Mouse (Mus musculus): ENCODE measurements around the gene Rnf135. TPM values are rescaled to one million over a fixed set of nuclear protein-coding genes. Genes with fewer than 3 reads are reported as not detected.

Gene Rnf135
- polyA plus RNA-seq, 1 experiment = 7.3 TPM

DNA sequence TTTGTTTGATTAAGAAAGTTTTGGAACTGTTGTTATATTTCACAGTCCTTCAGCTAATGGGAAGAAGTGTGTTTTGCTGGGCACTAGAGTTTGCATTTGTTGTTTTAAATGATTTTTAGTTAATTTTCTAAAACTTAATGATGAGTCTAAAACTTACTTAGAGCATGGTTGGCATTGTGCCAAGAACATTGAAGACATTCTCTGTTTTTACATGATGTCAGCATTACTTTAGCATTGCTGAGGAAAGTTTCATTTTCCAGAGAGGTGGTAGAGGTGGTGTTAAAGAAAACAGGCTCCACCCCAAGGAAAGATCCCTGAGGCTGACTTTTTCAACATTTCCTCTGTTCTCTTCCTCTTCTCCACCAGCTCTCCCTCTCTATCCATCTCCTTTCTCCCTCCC, 63.4 kb downstream of the Rnf135 start:
- no peak overlapping the region for H3K27ac ChIP-seq (ENCODE audit: insufficient read depth, low read length)
- peaks cover 35% of the 10 kb centered on the region for H3K36me3 ChIP-seq (ENCODE audit: control insufficient read depth, insufficient read depth, low read length)
- no peak for DNase-seq (ENCODE audit: low read depth in 1 of 2, low spot score in 2 of 2)
- no peaks in the 10 kb centered on the region for H3K27me3 ChIP-seq (ENCODE audit: control insufficient read depth, insufficient read depth, low read length)
- no peaks in the 10 kb centered on the region for H3K4me1 ChIP-seq (ENCODE audit: control insufficient read depth, insufficient read depth, insufficient read length)
- H3K4me3 ChIP-seq (ENCODE audit: extremely low read depth, insufficient read depth, insufficient read length) = no peak overlapping the region
- no peak for TF ChIP-seq CTCF (IDR thresholded peaks at IDR 0.05; ENCODE audit: extremely low read depth, insufficient read depth, insufficient read length, insufficient replicate concordance)
- TF ChIP-seq POLR2A (IDR thresholded peaks at IDR 0.05; ENCODE audit: low read depth, low read length) = no peak

DNA sequence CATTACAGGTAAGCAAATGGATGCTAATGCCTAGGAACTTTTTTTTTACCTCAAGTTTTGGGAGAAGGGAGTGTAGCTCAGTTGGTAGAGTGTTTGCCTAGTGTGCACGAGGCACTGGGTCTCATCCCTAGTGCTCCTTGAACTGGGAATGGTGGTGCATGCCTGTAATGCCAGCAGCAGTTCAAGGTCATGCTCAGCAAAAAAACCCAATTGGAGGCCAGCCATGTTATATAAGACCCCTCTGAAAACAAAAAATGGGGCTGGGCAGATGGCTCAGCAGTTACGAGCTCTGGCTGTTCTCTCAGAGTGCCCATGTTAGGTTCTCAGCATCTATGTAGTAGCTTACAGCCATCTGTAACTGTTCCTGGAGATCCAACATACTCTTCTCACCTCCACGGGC, 64.9 kb downstream of the Rnf135 start:
- DNase-seq (ENCODE audit: low read depth in 1 of 2, low spot score in 2 of 2) = no peak
- WGBS = 93% methylated on average over 3 of the region's 3 CpGs
- H3K4me3 ChIP-seq (ENCODE audit: extremely low read depth, insufficient read depth, insufficient read length) = no peak overlapping the region
- no peaks in the 10 kb centered on the region for H3K4me1 ChIP-seq (ENCODE audit: control insufficient read depth, insufficient read depth, insufficient read length)
- TF ChIP-seq CTCF (IDR thresholded peaks at IDR 0.05; ENCODE audit: extremely low read depth, insufficient read depth, insufficient read length, insufficient replicate concordance) = no peak
- no peak for TF ChIP-seq POLR2A (IDR thresholded peaks at IDR 0.05; ENCODE audit: low read depth, low read length)
- H3K27ac ChIP-seq (ENCODE audit: insufficient read depth, low read length) = no peak overlapping the region
- peaks cover 29% of the 10 kb centered on the region for H3K36me3 ChIP-seq (ENCODE audit: control insufficient read depth, insufficient read depth, low read length)
- no peaks in the 10 kb centered on the region for H3K27me3 ChIP-seq (ENCODE audit: control insufficient read depth, insufficient read depth, low read length)

Other genes starting within 250 kb of the Rnf135 start
- gene Utp6, start 221.5 kb upstream of the Rnf135 start, polyA plus RNA-seq (2012; rRNA removed) = 2.6 and 2.7 TPM in 2 replicates
- gene Suz12, start 190.7 kb upstream of the Rnf135 start, polyA plus RNA-seq (2012; rRNA removed) = 3.6 and 4.7 TPM in 2 replicates
- gene Crlf3, start 102.9 kb upstream of the Rnf135 start, polyA plus RNA-seq (2012; rRNA removed) = 49.7 and 52.2 TPM in 2 replicates
- gene Atad5, start 94.5 kb upstream of the Rnf135 start, polyA plus RNA-seq (2012; rRNA removed) = 0.60 and 0.62 TPM in 2 replicates
- gene Tefm, start 41.7 kb upstream of the Rnf135 start, polyA plus RNA-seq (2012; rRNA removed) = 1.9 and 2.2 TPM in 2 replicates
- 12.6 and 16.4 TPM in 2 replicates for gene Adap2, start 29.7 kb upstream of the Rnf135 start, polyA plus RNA-seq (2012; rRNA removed)
- 4.0 and 5.4 TPM in 2 replicates for gene Rhot1, start 25.2 kb downstream of the Rnf135 start, polyA plus RNA-seq (2012; rRNA removed)
- 2.2 and 2.9 TPM in 2 replicates for gene Rhbdl3, start 117.1 kb downstream of the Rnf135 start, polyA plus RNA-seq (2012; rRNA removed)
- 3.5 and 4.7 TPM in 2 replicates for gene 5730455P16Rik, start 194.2 kb downstream of the Rnf135 start, polyA plus RNA-seq (2012; rRNA removed)
- gene Zfp207, start 199.4 kb downstream of the Rnf135 start, polyA plus RNA-seq (2012; rRNA removed) = 64.0 and 67.3 TPM in 2 replicates
- gene Psmd11, start 244.8 kb downstream of the Rnf135 start, polyA plus RNA-seq (2012; rRNA removed) = 21.3 and 36.0 TPM in 2 replicates

Data from spleen, adult 2 months (tissue).